ENCODE assay signal across 15 mouse cellular contexts in the genomic region with DNA sequence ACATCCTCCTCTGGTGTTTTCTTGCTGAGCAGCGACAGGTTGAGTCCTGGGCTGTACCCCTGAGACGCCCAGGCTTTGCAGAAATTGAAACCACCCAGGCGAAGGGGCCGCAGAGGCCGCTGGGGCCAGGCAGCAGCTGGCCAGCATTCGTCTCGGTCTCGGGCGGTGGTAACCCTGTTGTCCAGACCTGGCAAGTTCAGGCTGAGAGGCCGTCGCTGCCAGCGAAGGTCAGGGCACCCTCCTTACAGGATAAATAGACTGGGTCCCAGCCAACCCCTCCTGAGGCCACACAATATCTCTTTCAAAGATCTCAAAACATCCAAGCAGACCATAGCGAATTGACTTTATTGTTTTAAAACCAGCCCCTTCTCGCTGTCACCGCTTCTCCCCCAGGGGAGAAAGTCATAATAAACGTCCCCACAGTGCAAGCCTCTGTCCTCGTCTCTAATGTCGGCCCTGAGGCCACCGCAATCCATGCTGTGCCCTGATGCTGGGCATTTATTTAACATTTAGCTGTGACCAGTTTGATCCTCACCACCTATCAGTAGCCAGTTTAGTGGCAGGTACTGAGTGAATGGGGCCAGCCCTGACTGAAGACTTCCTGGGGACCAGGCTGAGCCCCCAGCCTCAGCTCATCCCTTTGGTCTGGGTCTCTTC.
DNase-seq lines count a peak whose midpoint lies in the region; ATAC-seq and TF ChIP-seq lines count a peak whose summit lies in the region.
"Had no signal": no experiment of that assay in that cellular context is flagged by ENCODE, and none has a peak within 500 bp of the region (broad histone marks: within the 10 kb centered on the region; RNA-seq: fewer than 3 reads in every experiment).

No protein-coding gene starts in this region.

- peak; percentile 34 for DNase-seq in forebrain, embryonic 10.5 days (ENCODE audit: extremely low spot score, low spot score)
- no peak for DNase-seq in forebrain, postnatal 0 days
- DNase-seq in embryonic facial prominence, embryonic 14.5 days (ENCODE audit: low spot score) = peak; percentile 10
- no peak for DNase-seq in thymus, postnatal 36 days
- no peak for DNase-seq in testis, postnatal 10 days (ENCODE audit: low spot score)
- DNase-seq in right cerebral cortex, postnatal 10 days (ENCODE audit: low spot score in 2 of 2) = no peak
- DNase-seq: adrenal gland, adult 8-10 months; cerebellum, adult 11-12 months; lung, postnatal 36 days; thymus, adult 18-20 months had no signal

- no peak for ATAC-seq in forebrain, postnatal 0 days
- ATAC-seq in embryonic facial prominence, embryonic 14.5 days (ENCODE audit: low read depth) = peak; percentile 42; the same call in 1 of the 2 replicates
- peak; percentile 38; the same call in 1 of the 2 replicates for ATAC-seq in limb, embryonic 13.5 days (ENCODE audit: low FRiP score, low read depth)
- ATAC-seq: intestine, postnatal 0 days had no signal

- H3K9me3 ChIP-seq in forebrain, embryonic 10.5 days = no peaks in the 10 kb centered on the region
- no peaks in the 10 kb centered on the region for H3K9me3 ChIP-seq in forebrain, postnatal 0 days (ENCODE audit: low read length)
- H3K9me3 ChIP-seq in embryonic facial prominence, embryonic 14.5 days (ENCODE audit: control insufficient read depth, low read length) = no peaks in the 10 kb centered on the region
- no peaks in the 10 kb centered on the region for H3K9me3 ChIP-seq in limb, embryonic 13.5 days
- H3K9me3 ChIP-seq: heart, embryonic 15.5 days had no signal

- 61% methylated on average over 19 of the region's 19 CpGs for WGBS in forebrain, embryonic 10.5 days
- 54% methylated on average over 19 of the region's 19 CpGs for WGBS in forebrain, postnatal 0 days
- 34% methylated on average over 18 of the region's 19 CpGs for WGBS in embryonic facial prominence, embryonic 14.5 days
- 56% methylated on average over 19 of the region's 19 CpGs for WGBS in limb, embryonic 13.5 days

- H3K27me3 ChIP-seq in forebrain, embryonic 10.5 days (ENCODE audit: poor library complexity, severe bottlenecking) = 0 out of 2 replicates have a peak, but pooled peaks cover 8% of the 10 kb centered on the region
- no peaks in the 10 kb centered on the region for H3K27me3 ChIP-seq in forebrain, postnatal 0 days (ENCODE audit: insufficient read depth, low read length)
- no peaks in the 10 kb centered on the region for H3K27me3 ChIP-seq in embryonic facial prominence, embryonic 14.5 days (replicated peaks; ENCODE audit: control insufficient read depth, insufficient read depth, low read length)
- peaks cover 9% of the 10 kb centered on the region; the same call in 1 of the 2 replicates for H3K27me3 ChIP-seq in limb, embryonic 13.5 days
- H3K27me3 ChIP-seq: heart, embryonic 15.5 days had no signal

- H3K27ac ChIP-seq in forebrain, embryonic 10.5 days = peak overlapping the region; percentile 48
- no peak overlapping the region for H3K27ac ChIP-seq in forebrain, postnatal 0 days (ENCODE audit: low read depth, low read length)
- H3K27ac ChIP-seq in brown adipose tissue, adult 24 weeks (replicated peaks; ENCODE audit: low read depth, low read length) = peak overlapping the region; percentile 49
- no peak overlapping the region for H3K27ac ChIP-seq in embryonic facial prominence, embryonic 14.5 days (replicated peaks; ENCODE audit: low read depth, low read length)
- H3K27ac ChIP-seq in limb, embryonic 13.5 days = no peak overlapping the region
- H3K27ac ChIP-seq: heart, embryonic 15.5 days had no signal

- no peak overlapping the region for H3K9ac ChIP-seq in forebrain, postnatal 0 days
- no peak overlapping the region for H3K9ac ChIP-seq in embryonic facial prominence, embryonic 14.5 days (ENCODE audit: low read depth, low read length)
- no peak overlapping the region for H3K9ac ChIP-seq in limb, embryonic 13.5 days
- H3K9ac ChIP-seq: heart, embryonic 15.5 days had no signal

- TF ChIP-seq CTCF in forebrain, postnatal 0 days (IDR thresholded peaks at IDR 0.05; ENCODE audit: low read depth) = no peak

- H3K4me2 ChIP-seq in forebrain, postnatal 0 days (ENCODE audit: low read depth) = no peak overlapping the region
- no peak overlapping the region for H3K4me2 ChIP-seq in embryonic facial prominence, embryonic 14.5 days (ENCODE audit: low read depth, low read length)
- no peak overlapping the region for H3K4me2 ChIP-seq in limb, embryonic 13.5 days (replicated peaks)
- H3K4me2 ChIP-seq: heart, embryonic 15.5 days; liver, embryonic 11.5 days had no signal

- H3K36me3 ChIP-seq in forebrain, embryonic 10.5 days (replicated peaks) = no peaks in the 10 kb centered on the region
- no peaks in the 10 kb centered on the region for H3K36me3 ChIP-seq in forebrain, postnatal 0 days (ENCODE audit: insufficient read depth)
- H3K36me3 ChIP-seq in embryonic facial prominence, embryonic 14.5 days (ENCODE audit: control insufficient read depth, insufficient read depth, low read length) = no peaks in the 10 kb centered on the region
- H3K36me3 ChIP-seq in limb, embryonic 13.5 days = no peaks in the 10 kb centered on the region
- H3K36me3 ChIP-seq: heart, embryonic 15.5 days had no signal

- H3K4me3 ChIP-seq in forebrain, embryonic 10.5 days = no peak overlapping the region
- H3K4me3 ChIP-seq in forebrain, postnatal 0 days (ENCODE audit: low read depth, low read length) = no peak overlapping the region
- no peak overlapping the region for H3K4me3 ChIP-seq in brown adipose tissue, adult 24 weeks (ENCODE audit: insufficient read depth, low read depth, low read length)
- H3K4me3 ChIP-seq in embryonic facial prominence, embryonic 14.5 days (ENCODE audit: low read depth, low read length) = no peak overlapping the region
- no peak overlapping the region for H3K4me3 ChIP-seq in limb, embryonic 13.5 days
- H3K4me3 ChIP-seq: heart, embryonic 15.5 days had no signal

- H3K4me1 ChIP-seq in forebrain, embryonic 10.5 days = peaks cover 49% of the 10 kb centered on the region
- H3K4me1 ChIP-seq in forebrain, postnatal 0 days (ENCODE audit: insufficient read depth) = no peaks in the 10 kb centered on the region
- H3K4me1 ChIP-seq in brown adipose tissue, adult 24 weeks (ENCODE audit: control insufficient read depth, insufficient read depth, insufficient read length, low read length) = peaks cover 12% of the 10 kb centered on the region
- H3K4me1 ChIP-seq in embryonic facial prominence, embryonic 14.5 days (ENCODE audit: control insufficient read depth, insufficient read depth, low read length) = peaks cover 4% of the 10 kb centered on the region; the same call in 1 of the 2 replicates
- H3K4me1 ChIP-seq in limb, embryonic 13.5 days = no peaks in the 10 kb centered on the region
- H3K4me1 ChIP-seq: heart, embryonic 15.5 days had no signal

Comparison
In these comparisons a context has a peak if more than half of its experiments do, and no peak if none do; other contexts are left out.
1. DNase-seq: peak in forebrain, embryonic 10.5 days (single experiment) and embryonic facial prominence, embryonic 14.5 days (single experiment); none in forebrain, postnatal 0 days (single experiment), thymus, postnatal 36 days (0 of 2), testis, postnatal 10 days (single experiment) and right cerebral cortex, postnatal 10 days (0 of 2).
2. H3K27ac ChIP-seq: peak in forebrain, embryonic 10.5 days (single experiment) and brown adipose tissue, adult 24 weeks (single experiment); none in forebrain, postnatal 0 days (single experiment), embryonic facial prominence, embryonic 14.5 days (single experiment) and limb, embryonic 13.5 days (single experiment).